Mouse (Mus musculus) adrenal gland (tissue): ENCODE measurements around the gene Eftud2.

Experiments
- intact Hi-C: fragments of 180-260 bp; cut with DNase I; formaldehyde crosslinking; loops from one replicate; pipeline ENCODE4 v1.15.1; 2025

Eftud2 gene

DNA sequence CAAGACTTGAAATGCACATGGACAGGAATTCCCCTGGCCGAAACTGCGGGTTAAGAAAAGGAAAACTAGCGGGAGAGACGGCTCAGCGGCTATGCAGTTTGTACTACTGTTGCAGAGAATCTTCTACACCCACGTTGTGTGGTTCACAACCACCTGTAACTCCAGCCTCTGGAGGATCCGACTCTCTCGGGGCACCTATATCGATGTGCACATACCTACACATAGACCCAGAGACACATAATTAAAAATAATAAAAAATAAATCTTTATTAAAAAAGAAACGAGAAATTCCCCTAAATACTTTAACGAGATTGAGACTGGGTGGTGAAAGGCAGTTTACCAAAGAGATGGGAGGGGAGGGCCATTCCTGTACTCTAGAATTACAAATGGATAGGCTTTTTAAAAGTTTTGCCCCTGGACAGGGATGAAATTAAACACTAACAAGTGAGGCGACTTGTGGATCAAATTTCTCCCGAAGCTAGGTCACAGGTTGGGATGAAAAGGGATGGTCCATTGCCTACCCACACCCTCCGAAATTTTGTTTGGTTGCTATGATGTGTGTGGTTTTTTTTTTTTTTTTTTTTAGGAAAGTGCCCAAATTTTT is 60.9 kb downstream of the Eftud2 start:
- intact Hi-C loops: loop anchor here (5.0 kb wide), 2 partner anchors 32 to 43 kb away; no protein-coding TSS in a partner anchor

DNA sequence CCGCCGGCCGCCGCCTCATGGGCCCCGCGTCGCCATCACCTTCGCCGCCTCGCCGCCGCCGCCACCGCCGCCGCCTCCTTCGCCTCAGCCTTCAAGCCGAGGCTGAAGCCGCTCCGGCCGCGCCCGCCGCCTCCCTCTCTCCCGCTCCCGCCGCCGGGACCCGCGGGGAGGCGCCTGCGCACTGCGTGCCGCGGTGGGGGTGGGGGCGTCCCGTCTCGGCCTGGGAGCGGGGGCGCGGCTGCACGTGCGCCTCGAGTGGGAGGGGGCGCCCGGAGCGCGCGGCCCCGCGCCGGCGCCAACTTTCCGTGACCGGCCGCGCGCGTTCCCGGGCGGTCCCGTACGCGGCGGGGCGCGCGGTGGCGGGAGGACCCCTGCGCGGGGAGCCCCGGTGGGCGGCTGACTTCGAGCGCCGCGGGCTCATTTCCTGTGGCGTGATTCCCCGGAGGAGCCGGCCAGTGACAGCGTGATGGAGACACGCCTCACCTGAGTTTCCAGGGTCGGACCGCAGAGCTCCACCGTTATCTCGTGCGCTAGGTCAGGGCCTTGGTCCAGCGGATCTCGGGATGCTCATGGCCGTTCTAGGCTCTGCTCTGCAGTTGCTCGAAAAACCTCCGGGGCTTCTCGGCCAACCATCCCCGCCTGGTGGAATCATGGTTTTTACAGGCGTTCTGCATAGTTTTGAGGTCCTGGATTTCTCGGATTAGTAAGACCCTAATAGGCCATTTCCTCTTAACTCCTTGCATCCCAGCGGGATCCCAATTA is 61.6 kb downstream of the Eftud2 start, which contains the start of gene Gjc1:
TSS of gene Gjc1 (minus strand) at position 680 of the 762 bp plus-strand sequence.
- intact Hi-C loops: loop anchor here (5.0 kb wide), 2 partner anchors 33 to 42 kb away; no protein-coding TSS in a partner anchor

DNA sequence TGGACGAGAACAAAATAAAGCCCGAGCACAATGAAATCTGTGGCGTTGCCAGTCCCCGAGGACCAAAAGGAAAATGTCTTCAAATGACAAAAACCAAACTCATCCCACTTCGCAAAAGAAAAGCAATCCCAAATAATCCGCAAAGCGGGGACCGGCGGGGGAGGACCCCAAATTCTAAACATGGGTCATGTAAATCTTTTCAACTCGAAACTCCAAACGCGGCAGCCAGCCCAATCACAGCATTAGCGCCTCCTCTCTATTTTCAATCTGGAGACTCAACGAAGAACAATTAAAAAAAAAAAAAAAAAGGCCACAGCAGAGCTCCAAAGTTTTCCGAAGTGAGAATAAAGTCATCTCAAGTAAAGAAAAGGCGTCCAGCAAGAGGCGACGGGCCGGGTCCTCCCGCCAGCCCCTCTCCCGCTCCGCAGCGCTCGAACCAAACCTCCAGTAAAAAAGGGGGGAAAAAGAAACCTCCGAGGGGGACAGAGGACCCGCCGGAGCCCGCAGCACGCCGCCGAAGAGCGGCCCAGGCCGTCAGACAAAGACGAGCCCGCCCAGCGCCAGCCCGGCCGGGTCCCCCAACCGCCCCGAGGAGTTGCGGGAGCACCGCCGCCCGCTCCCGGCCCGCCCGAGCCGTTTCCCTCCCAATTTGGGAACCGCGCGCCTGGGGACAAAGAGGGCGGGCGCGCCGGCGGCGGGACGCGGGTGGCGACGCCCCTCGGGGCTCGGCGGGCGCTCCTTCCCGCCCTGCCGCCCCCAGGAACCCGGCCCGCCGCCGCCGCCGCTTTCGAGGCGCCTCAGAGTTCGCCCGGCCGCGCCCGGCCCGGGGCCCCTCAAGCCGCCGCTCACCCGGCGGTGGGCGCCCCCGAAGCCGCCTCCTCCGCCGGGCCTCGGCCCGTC is 62.4 kb downstream of the Eftud2 start:
- intact Hi-C loops: loop anchor here (5.0 kb wide), 2 partner anchors 34 to 41 kb away; no protein-coding TSS in a partner anchor

DNA sequence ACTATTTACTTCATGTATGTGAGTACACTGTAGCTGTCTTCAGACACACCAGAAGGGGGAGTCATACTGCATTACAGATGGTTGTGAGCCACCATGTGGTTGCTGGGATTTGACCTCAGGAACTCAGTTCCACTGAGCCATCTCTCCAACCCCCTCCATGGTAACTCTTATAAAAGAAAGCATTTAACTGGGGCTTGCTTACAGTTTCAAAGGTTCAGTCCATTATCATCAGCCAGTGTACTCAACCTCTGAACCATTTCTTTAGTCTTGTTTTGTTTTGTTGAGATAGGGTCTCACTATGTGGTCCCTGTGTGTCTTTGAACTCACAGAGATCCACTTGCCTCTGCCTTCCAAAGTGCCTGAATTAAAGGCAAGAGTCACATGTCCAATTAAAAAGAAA is 65.9 kb downstream of the Eftud2 start:
- intact Hi-C loops: loop anchor here (5.0 kb wide), 2 partner anchors 37 to 38 kb away; no protein-coding TSS in a partner anchor

DNA sequence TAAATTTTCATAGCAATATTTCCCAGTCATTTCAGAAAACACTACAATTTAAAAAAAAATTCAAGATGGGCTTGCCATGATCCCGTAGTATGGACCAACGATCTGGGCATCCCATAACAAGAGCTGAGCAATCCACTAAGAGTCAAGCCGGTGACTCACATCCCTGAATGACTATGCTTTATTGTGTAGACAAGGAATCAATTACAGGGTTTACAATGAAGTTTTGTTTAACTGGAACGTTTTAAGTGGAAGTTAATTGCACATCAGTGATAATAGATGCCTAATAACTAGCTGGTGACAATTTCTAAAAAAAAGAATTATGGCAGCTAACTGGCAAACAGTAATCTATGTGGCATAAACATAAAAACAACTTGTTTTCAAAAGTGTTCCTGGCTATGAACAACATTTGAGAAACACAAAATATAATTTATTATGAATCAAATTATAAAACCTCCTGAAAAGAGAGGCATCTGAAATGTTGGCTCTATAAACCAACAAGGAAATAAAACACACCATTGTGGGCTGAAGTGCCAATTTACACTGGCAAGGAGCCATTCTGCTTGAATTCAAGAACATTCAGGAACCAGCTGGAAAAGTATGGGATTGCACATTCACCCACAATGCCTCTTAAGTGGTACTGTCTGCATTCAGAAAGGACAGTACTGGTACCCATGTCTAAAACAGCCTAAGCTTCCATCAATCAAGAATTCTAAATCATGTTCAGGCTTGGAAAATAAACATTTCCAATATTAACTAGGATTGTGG is 69.9 kb downstream of the Eftud2 start:
- intact Hi-C loops: no loop called here

DNA sequence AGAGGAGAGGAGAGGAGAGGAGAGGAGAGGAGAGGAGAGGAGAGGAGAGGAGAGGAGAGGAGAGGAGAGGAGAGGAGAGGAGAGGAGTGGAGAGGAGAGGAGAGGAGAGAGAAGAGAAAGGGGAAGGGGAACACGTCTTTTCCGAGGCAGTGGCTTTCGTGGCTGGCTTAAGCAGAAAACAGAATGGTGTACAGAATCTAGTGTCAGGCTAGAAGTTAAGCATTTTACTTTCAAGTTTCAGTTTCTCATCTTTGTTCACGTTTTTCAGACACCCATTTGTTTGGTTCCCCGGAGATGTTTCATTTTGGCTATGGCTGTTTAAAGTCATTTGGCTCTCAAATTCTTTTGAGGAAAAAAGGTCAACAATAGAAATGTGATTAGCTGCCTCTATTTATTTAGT is 72.5 kb downstream of the Eftud2 start:
- intact Hi-C loops: no loop called here

DNA sequence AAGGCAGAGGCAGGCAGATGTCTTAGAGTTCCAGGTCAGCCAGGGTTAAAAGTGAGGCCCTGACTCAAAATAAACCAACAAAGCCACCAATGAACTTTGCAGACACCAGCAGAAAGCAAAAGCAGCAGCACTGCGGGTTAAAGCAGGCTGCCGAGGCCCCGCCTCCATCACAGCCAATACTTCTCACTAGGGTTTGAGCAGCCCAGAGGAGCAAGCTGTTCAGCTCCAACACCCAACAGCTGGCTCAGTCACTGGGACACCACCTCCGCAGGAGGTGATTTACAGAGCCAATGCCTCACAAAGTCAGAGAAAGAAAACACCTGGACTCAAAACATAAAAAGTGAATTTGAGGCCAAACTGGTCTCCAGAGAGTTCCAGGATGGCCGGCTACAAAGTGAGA is 77.3 kb downstream of the Eftud2 start:
- intact Hi-C loops: no loop called here

DNA sequence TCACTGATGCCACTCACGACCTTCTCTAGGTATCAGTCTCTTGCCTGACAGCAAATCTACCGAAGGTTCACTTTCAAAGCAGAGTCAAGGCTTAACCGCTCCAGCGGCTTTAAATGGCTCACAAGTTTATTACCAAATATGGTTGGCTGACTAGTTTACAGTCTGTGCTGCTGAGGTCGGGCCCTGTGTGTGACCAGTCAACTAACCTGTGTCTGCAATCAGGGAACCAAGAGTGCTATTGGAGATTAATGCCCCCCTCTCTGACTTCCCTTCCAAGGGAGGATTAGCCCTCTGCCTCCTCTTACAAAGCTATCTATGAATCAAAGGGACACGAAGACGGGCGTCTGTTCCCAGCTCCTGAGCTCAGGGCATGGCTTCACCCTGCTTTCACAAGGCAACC is 86.6 kb downstream of the Eftud2 start:
- intact Hi-C loops: no loop called here

DNA sequence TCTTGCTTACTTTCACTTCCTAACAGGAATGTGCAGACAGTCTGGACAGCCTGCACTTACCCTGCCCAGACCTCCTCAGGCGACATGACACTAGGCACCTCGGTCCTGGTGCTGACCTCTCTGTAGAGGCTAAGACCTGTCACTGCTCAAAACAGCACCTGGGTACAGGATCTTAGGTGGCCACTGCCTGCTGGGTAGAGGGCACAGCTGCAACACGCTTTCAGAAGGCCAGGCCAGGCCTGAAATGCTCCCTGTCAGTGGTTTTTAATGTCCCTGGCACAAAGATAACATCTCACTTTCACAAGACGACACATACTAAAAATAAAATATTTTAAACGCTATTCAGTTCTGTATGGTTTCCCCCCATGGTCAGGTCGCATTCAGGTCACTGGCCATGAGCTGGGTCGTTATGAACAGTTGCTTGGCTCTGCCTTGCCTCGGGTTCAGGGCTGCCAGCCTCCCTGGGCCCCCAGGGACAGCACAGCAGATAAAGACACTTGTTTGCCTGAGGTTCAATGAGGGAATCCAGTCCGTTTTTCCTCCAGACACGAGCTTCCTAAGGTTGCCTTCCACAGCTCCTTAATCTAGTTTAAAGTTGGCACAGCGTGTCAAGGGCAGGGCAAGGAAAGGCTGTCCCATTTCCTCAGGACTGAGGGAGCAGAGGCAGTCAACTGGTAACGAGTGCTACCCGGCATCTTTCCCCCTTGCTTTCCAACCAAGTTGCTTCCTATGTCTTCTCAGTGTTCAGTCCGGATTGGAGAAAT is 88.9 kb downstream of the Eftud2 start:
- intact Hi-C loops: no loop called here
